Mouse (Mus musculus) gastrocnemius, adult 18-20 months (tissue): ENCODE data around the gene Kdelr1. TPM values are rescaled to one million over a fixed set of nuclear protein-coding genes. Genes with fewer than 3 reads are reported as not detected.

Experiments
- DNase-seq: peaks from one replicate; pipeline ENCODE4 v3.0.0; 2021; ENCODE audit warnings: low spot score
- total RNA-seq, 2 experiments: library from RNA; stranded (reverse); gene quantifications; 2 replicates each; pipeline ENCODE4 v1.2.3; 2021

Gene Kdelr1
- total RNA-seq, 2 experiments from 2014 or later, result 62.0 to 65.6 TPM

- DNase-seq, result peak; percentile 78
These were observed 43.8 kb downstream of the Kdelr1 start for GRCm38 (mm10) chr7:45916056-45917003.

DNA sequence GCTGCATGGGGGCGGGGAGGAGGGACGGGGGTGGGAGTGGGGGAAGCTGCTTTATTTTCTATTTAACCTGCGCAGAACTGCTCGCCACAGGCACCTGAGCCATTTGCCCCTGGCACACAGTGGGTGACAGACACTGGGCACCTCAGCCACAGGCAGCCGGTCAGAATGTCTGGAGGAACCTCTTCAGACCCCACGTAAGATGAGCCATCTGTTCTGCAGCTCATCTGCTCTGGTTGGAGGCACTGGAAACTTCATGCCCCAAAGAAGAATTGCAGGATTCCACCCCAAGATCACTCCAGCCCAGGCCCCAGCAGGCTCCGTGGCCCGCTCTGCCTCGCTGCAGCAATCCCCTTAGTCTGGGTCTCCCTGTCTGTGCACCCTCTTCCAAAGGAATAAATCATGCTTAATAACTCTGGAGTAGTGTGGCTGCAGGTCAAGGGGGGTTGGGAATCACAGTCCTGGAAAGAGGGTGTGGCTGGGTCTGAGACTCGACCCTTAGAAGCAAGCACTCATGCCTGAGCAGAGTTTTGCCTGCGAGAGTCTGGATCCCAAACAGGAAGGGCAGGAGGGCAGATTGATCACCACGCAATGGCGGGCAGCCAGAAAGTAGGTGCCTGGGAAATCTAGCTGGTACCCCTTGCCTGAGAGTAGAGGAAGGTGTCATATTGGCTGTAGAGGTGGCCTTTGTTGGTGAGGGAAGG, 44.6 kb downstream of the Kdelr1 start:
- DNase-seq, result no peak

DNA sequence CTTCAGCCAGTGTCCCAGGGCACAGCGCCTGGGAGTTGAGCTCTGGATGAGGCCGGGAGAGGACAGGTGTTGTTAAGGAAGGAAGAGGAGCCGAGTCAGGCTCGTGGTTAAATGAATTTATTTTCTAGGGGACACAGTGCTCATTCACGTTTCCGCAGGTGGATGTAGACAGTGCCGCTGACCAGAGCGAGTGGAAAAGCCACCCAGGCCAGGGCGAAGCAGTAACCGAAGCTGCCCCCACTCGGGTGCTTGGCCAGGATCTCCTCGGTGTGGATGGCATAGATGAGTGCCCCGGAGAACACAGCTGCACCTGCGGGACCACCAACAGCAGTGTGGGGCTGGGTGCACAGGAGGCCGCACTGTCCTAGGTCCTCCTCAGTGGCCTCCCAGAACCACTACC, 45.4 kb downstream of the Kdelr1 start:
- no peak for DNase-seq

GRCm38 (mm10) chr7:45919083-45919671, 46.6 kb downstream of the Kdelr1 start:
- DNase-seq, result no peak

DNA sequence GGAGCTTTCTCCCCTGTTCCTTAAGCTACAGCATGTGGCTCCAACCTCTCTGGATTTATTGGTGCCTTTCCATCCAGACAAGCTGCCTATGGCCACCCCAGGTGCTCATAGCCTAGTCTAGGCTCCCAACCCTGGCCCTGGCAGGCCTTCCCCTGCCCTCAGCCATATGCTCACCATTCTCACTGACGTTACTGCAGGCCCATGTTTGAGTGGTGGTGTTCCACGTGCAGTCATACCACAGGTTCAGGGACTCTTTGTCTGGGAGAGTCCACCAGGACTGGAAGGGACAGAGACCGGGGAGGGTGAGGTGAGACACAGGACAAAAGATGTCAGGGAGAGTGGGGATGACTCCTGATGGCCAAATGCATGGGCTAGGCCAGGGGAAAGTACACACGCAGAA, 47.2 kb downstream of the Kdelr1 start:
- DNase-seq, result no peak

DNA sequence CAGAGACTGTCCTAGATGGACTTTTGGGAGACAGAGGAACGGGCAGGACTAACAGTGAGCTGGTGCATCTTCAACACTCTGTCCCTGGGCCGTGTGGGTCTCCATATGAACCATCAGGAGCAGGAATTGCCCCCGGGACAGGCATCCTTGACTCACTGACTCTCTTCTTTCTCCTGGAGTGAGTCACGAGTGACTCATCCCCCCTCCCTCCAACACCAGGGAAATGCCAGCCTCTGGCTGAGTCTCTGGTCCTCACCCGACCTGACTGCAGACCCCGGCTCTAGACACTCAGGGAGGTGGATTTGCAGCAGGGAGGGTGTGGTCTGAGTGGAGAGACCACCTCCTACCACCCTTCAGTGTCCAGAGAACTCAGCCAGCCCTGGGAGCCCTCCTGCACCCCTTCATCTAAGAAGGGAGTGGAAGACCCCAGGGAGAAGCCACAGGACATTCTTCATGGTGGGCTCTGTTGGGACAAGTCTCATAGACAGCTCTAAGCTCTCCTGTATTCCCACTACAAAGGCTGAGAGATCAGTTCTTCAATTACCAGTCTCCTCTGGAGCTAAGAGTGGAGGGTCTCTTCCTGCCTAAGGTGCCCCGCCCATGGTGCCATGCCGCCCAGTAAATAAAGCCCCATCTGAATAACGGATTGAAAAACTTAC, 48.1 kb downstream of the Kdelr1 start:
- no peak for DNase-seq

DNA sequence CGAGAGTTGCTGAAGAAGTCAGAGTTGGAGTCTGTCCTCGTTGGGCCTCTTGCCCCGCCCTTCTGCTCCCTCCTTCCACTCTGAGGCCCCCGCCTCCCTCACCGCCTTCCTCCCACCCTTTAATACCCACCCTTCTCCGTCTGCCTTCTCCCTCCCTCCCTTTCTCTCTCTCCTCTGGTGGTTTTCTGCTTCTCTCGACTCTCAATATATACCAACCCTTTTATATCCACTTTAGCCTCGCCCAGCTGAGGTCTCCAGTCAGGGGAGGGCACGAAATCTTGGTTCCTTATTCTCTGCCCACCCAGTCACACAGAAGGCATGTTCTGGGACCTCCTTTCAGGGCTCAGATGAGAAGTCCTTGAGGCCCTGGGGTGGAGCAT, 48.7 kb downstream of the Kdelr1 start, which contains the start of gene Emp3:
TSS of gene Emp3 (minus strand) at position 163 of the 380 bp plus-strand sequence.
- peak; percentile 65 for DNase-seq

DNA sequence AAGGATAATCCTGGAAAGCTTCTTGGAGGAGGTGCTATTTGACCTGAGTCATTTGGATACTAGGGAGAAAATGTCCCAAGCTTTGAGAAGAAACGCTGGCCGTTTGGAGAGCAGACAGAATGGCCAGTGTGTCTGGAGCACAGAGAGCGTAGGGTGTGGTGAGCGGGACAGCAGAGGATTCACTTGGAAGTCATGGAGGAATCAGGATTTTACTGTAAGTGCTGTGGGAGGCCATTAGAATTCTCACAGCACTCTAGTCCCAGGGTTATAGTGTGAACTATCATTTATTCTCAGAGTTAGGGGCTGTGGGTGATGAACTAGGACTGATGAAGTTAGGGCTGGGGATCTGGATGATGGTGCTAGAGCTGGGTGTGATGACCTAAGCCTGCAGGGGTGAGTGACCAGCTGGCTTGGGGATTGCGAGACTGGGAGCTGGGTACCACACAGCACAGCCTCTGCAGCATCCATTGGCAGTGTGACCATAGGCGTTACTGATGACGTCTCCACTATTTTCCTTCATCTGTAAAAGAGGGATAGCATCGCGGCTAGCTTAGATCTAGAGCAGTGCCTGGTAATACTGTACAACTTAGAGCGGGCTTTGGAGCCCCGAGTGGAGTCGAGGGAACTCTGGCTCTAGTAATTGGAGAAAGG, 49.5 kb downstream of the Kdelr1 start:
- DNase-seq, result no peak

DNA sequence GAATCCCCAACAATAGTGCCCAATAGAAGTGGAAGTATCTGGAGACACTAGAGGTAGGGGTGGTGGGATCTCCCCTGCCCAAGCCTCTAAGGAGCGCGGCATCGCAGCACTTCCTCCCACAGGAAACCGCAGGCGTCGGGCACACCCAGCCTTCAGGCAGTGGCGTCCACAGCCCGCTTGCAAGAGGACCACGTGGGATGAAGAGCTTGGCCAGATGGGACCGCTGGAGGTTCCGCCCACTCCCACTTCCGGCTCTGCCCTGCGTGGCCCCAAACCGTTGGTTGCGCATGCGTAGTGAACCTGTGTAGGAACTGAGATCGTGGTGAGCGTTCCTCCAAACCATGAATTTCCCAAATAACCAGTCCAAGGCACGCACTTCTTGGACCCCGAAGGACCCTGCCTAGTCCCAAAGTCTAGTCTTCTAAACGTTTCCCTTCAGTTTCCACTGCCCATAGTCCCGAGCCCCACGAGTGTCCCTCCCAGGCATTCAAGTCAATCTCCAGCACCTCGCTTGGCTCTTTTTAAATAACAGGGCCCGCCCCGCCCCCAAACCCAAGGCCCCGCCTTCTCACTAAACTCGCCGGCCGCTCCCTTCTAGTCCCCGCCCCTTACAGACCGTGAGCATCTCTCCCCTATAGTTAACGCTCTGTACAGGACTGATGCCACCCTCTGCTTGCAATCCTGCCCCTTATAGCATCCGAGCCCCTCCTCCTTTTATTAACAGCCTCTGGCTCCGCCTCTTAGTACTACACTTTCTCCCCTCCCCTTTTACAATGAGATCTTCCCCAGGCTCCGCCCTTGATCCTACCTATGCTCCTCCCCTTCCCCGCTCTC, 50.6 kb downstream of the Kdelr1 start:
- DNase-seq, result peak; percentile 93

- peak; percentile 78 for DNase-seq
These were observed 51.3 kb downstream of the Kdelr1 start, which contains the start of gene Ccdc114 for GRCm38 (mm10) chr7:45923762-45924428. Gene Ccdc114 (plus strand): TSS chr7:45924072.

DNA sequence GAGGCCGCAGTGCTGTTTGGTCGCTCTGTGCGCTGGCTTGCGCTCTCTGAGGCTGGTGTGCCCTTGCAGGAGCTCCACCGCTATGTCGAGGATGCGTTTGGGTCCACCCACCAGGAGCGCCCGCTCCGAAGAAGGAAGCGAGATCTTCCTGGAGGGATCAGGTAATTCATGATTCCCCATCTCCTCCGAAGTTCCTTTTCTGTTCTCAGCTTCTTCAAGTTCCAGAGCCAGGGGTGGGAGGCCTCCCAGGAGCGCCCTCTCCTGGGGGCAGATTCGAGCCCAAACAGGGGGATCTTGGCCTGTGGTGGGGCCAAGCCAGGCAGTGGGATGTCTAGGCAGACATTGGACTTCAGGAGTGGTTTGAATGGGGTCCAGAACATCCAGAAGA, 51.9 kb downstream of the Kdelr1 start:
- no peak for DNase-seq

- no peak for DNase-seq
These were observed 56.2 kb downstream of the Kdelr1 start for GRCm38 (mm10) chr7:45928626-45929295.

GRCm38 (mm10) chr7:45929688-45930087, 57.1 kb downstream of the Kdelr1 start:
- no peak for DNase-seq

Other genes with a start within 250 kb of the Kdelr1 start
- 1 to 10 TPM; 5.5 to 8.5 TPM for gene Rasip1, start 245.3 kb upstream of the Kdelr1 start, total RNA-seq
- gene Mamstr, start 232.8 kb upstream of the Kdelr1 start, total RNA-seq, result 10 to 100 TPM; 17.6 to 18.7 TPM
- under 1 TPM in 1 of 2 experiments, not detected in 1; 0.11 TPM for gene Fut2, start 206.4 kb upstream of the Kdelr1 start, total RNA-seq
- gene Ntn5, start 188.8 kb upstream of the Kdelr1 start, total RNA-seq, result under 1 TPM; 0.14 to 0.26 TPM
- gene Sec1, start 178.4 kb upstream of the Kdelr1 start, total RNA-seq, result under 1 TPM; 0.09 TPM
- gene Car11, start 172.9 kb upstream of the Kdelr1 start, total RNA-seq, result 10 to 100 TPM; 11.1 to 17.3 TPM
- 10 to 100 TPM; 19.4 to 22.9 TPM for gene Dbp, start 167.7 kb upstream of the Kdelr1 start, total RNA-seq
- gene Rpl18, start 157.3 kb upstream of the Kdelr1 start, total RNA-seq, result 100 to 1,000 TPM; 442 to 461 TPM
- gene Sphk2, start 154.8 kb upstream of the Kdelr1 start, total RNA-seq, result 10 to 100 TPM; 15.2 to 15.6 TPM
- gene Fam83e, start 151.6 kb upstream of the Kdelr1 start, total RNA-seq, result under 1 TPM in 1 of 2 experiments, not detected in 1; 0.18 TPM
- not detected for gene Spaca4, start 147.0 kb upstream of the Kdelr1 start, total RNA-seq
- not detected for gene Lmtk3, start 89.0 kb upstream of the Kdelr1 start, total RNA-seq
- gene Sult2b1, start 88.1 kb upstream of the Kdelr1 start, total RNA-seq, result not detected
- 10 to 100 TPM; 25.3 to 34.6 TPM for gene Cyth2, start 58.2 kb upstream of the Kdelr1 start, total RNA-seq
- under 1 TPM in 1 of 2 experiments, not detected in 1; 0.28 TPM for gene Kcnj14, start 48.0 kb upstream of the Kdelr1 start, total RNA-seq
- gene Grwd1, start 41.8 kb upstream of the Kdelr1 start, total RNA-seq, result 10 to 100 TPM; 13.4 to 14.3 TPM
- under 1 TPM; 0.11 to 0.17 TPM for gene Grin2d, start 5.6 kb downstream of the Kdelr1 start, total RNA-seq
- gene Syngr4, start 23.9 kb downstream of the Kdelr1 start, total RNA-seq, result not detected
- 10 to 100 TPM; 56.7 to 59.4 TPM for gene Tmem143, start 24.2 kb downstream of the Kdelr1 start, total RNA-seq
- 10 to 100 TPM in 1 of 2 experiments, 1 to 10 TPM in 1; 7.8 to 15.1 TPM for gene Emp3, start 48.6 kb downstream of the Kdelr1 start, total RNA-seq
- gene Ccdc114, start 51.3 kb downstream of the Kdelr1 start, total RNA-seq, result under 1 TPM; 0.18 to 0.21 TPM
- gene Abcc6, start 157.5 kb downstream of the Kdelr1 start, total RNA-seq, result under 1 TPM in 1 of 2 experiments, not detected in 1; 0.17 TPM
- 10 to 100 TPM; 81.7 to 91.1 TPM for gene Nomo1, start 160.9 kb downstream of the Kdelr1 start, total RNA-seq
- 100 to 1,000 TPM; 121 to 133 TPM for gene Kcnj11, start 228.0 kb downstream of the Kdelr1 start, total RNA-seq